Mouse (Mus musculus) liver, embryonic 14 days (tissue): ENCODE data around the gene Frmd6. TPM values are rescaled to one million over a fixed set of nuclear protein-coding genes. Genes with fewer than 3 reads are reported as not detected.

Experiments used
- polyA plus RNA-seq: library from polyadenylated mRNA; depleted of rRNA; stranded (reverse); fragments of >200 nt; gene quantifications from 2 replicates; pipeline ENCODE4 v1.2.3, GENCODE M21; 2012; rRNA removed

The Frmd6 gene
- 1.8 and 2.1 TPM in 2 replicates for polyA plus RNA-seq

DNA sequence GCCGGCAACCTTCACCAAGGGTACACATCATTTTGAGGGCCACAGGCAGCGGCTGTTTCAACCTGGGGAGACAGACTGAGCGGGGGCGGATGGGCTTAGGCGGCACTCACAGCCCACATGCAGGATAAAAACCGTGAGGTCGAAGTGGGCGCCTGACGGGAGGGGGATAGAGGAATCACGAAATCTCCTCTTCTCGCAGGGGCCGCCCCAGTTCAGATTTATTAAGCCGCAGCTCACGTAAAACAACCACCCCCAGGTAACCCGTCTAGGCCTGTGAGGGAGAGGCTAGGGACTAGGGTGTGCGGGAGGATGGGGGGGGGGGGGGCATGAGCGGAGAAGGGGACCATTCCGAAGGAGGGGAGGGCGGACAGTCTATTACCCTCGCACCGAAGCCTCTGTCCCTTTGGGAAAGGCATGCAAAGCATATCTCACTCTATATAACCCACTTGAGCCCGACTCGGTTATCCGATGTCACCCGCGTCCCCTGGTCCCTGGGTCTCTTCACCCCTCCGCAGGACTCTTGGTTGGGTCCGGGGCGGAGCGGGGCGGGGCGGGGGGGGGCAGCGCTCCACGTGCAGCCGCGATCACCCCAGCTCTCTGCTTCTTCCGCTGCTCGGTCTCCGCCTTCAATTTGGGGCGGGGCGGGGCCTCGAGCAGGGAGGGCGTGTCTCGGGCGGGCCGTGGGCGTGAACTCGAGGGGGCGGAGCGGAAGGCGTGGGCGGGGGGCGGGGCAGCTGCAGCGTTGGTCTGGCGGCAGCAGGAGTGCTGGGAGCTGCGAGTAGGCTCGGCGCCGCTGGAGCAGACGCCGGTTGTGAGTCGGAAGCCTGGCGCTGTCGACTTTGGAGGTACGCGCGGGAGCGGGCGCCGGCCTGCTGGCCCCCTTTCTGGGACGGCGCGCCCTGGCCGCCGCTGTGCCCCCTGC lies at the start of gene Frmd6:
Gene Frmd6, plus strand, starts transcription at position 786 of the 922 bp plus-strand sequence.

DNA sequence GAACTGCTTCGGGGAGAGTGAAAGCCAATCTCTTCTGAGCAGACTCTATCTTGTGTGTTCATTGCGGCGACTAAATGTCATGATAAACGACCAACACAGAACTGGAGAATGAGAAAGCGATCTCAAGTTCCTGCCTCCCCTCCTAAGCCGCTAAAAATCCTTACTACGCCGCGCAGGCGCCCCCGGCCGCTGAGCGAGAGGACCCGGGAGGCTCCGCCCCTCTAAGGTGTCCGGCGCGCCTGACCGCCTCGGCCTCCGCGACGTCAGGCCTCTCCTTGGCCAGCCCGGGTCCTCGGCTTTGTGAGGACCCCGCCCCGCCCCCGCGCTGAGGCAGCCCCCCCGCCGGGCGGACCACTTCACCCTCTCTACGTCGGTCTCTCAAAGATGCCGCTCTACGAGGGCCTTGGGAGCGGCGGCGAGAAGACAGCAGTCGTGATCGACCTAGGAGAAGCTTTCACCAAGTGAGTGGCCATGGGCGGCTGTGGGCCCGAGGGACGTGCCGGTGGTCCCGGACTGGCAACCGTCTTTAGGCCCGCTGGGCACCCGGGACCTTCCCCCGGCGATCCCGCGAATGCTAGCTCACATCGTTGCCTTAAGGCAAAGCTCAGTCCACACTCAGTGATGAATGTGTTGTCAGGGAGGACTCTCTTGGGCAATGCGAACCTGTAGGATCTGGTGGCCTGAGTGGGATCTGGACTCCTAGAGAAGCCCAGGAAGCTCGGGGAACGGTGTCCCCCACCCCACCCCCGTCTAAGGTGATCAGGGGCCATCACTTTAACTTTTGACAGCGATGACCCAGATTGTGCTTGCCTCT lies 112.5 kb downstream of the Frmd6 start, which contains the start of gene Actr10:
Gene Actr10, plus strand, starts transcription at position 287 of the 814 bp plus-strand sequence.

Other genes starting within 250 kb of the Frmd6 start
- 17.2 and 25.5 TPM in 2 replicates for gene Actr10, start 112.3 kb downstream of the Frmd6 start, polyA plus RNA-seq
- 160 and 180 TPM in 2 replicates for gene Psma3, start 149.1 kb downstream of the Frmd6 start, polyA plus RNA-seq
- 5.2 and 5.4 TPM in 2 replicates for gene Arid4a, start 190.5 kb downstream of the Frmd6 start, polyA plus RNA-seq